Mouse (Mus musculus) forebrain, postnatal 0 days (tissue): ENCODE measurements around the gene Kcnip1. TPM values are rescaled to one million over a fixed set of nuclear protein-coding genes. Genes with fewer than 3 reads are reported as not detected.

Experiments used
- ATAC-seq: fragments of 200-750 bp; cut with Nextera tagmentation; 2 replicates; pipeline ENCODE4 v1.8.0; 2017; ENCODE audit warnings: mild to moderate bottlenecking, moderate library complexity
- DNase-seq: peaks from one replicate; pipeline ENCODE4 v3.0.0-alpha.2; 2015
- H3K27ac ChIP-seq: fragments of 300-500 bp; sonication (generic); 2 replicates; pipeline ENCODE4 v1.5.1; 2014; ENCODE audit warnings: low read depth, mild to moderate bottlenecking, antibody characterized with exemption, low read length, moderate library complexity, mixed read lengths
- H3K27me3 ChIP-seq: fragments of 300-500 bp; sonication (generic); 2 replicates; pipeline ENCODE4 v1.6.1; 2014; ENCODE audit warnings: mild to moderate bottlenecking, low read length, mixed read lengths; ENCODE audit not compliant: insufficient read depth
- H3K36me3 ChIP-seq: fragments of 300-500 bp; sonication (generic); 2 replicates; pipeline ENCODE4 v1.6.1; 2014; ENCODE audit warnings: mild to moderate bottlenecking, moderate library complexity; ENCODE audit not compliant: insufficient read depth
- H3K4me1 ChIP-seq: fragments of 300-500 bp; sonication (generic); 2 replicates; pipeline ENCODE4 v1.6.1; 2014; ENCODE audit warnings: antibody characterized with exemption; ENCODE audit not compliant: insufficient read depth
- H3K4me2 ChIP-seq: fragments of 300-500 bp; sonication (generic); 2 replicates; pipeline ENCODE4 v1.6.1; 2014; ENCODE audit warnings: low read depth, mild to moderate bottlenecking, moderate library complexity
- H3K4me3 ChIP-seq: fragments of 300-500 bp; sonication (generic); 2 replicates; pipeline ENCODE4 v1.5.1; 2014; ENCODE audit warnings: low read depth, low read length, mixed read lengths
- H3K9ac ChIP-seq: fragments of 300-500 bp; sonication (generic); 2 replicates; pipeline ENCODE4 v1.6.1; 2014; ENCODE audit warnings: mild to moderate bottlenecking
- H3K9me3 ChIP-seq: fragments of 300-500 bp; sonication (generic); 2 replicates; pipeline ENCODE4 v1.6.1; 2016; ENCODE audit warnings: low read length
- CTCF ChIP-seq: sonication (generic); IDR thresholded peaks from 2 replicates; pipeline ENCODE4 v1.5.1; 2016; ENCODE audit warnings: antibody characterized with exemption, control low read depth, low read depth
- WGBS: fragments of 180-500 bp; shearing (Covaris S2); extraction: QIAGEN DNeasy Blood & Tissue Kit; methylation state at CpG from one replicate; pipeline ENCODE4 v1.1.7; 2014; 5-methylcytosine and 5-hydroxymethylcytosine counted together
- polyA plus RNA-seq: library from polyadenylated mRNA; unstranded; fragments of >200 nt; fragmentation: Nextera tagmentation; extraction: Ambion mirVana; gene quantifications from 2 replicates; pipeline ENCODE4 v1.2.1, GENCODE M21; 2015
- total RNA-seq: library from RNA; depleted of rRNA; stranded (reverse); fragments of >200 nt; gene quantifications from 2 replicates; pipeline ENCODE4 v1.2.3, GENCODE M21; 2014

Kcnip1 gene
- total and polyA plus RNA-seq, 2 experiments from 2014 or later, result 91.0 to 92.6 TPM

- H3K4me1 ChIP-seq, result peaks cover 7% of the 10 kb centered on the region; the same call in 1 of the 2 replicates
- H3K27ac ChIP-seq, result no peak overlapping the region
- no peaks in the 10 kb centered on the region for H3K9me3 ChIP-seq
- DNase-seq, result no peak
- WGBS, result 9% methylated on average over 1 of the region's 1 CpGs
- H3K9ac ChIP-seq, result no peak overlapping the region
- no peak for ATAC-seq
- no peak for TF ChIP-seq CTCF
- H3K4me2 ChIP-seq, result no peak overlapping the region
- no peaks in the 10 kb centered on the region for H3K36me3 ChIP-seq
- H3K4me3 ChIP-seq, result no peak overlapping the region
- no peaks in the 10 kb centered on the region for H3K27me3 ChIP-seq
Observed at GRCm38 (mm10) chr11:33799933-33800332, 193.0 kb downstream of the Kcnip1 start.

- Histone ChIP-seq H3K27ac (0 out of 2 replicates have a peak overlapping the region, but pooled peaks have one; percentile 29), H3K36me3 (no peaks in the 10 kb centered on the region), H3K27me3 (no peaks in the 10 kb centered on the region), H3K9me3 (no peaks in the 10 kb centered on the region), H3K9ac (no peak overlapping the region), H3K4me2 (no peak overlapping the region), H3K4me1 (peaks cover 7% of the 10 kb centered on the region; the same call in 1 of the 2 replicates), H3K4me3 (no peak overlapping the region)
- no peak for TF ChIP-seq CTCF
- WGBS, result 32% methylated on average over 12 of the region's 12 CpGs
- ATAC-seq, result peak; percentile 57
- peak; percentile 37 for DNase-seq
Observed at GRCm38 (mm10) chr11:33798094-33798648, 194.8 kb downstream of the Kcnip1 start.

- H3K9ac ChIP-seq, result no peak overlapping the region
- WGBS, result 43% methylated on average over 5 of the region's 5 CpGs
- H3K36me3 ChIP-seq, result no peaks in the 10 kb centered on the region
- H3K9me3 ChIP-seq, result no peaks in the 10 kb centered on the region
- TF ChIP-seq CTCF, result no peak
- no peak for ATAC-seq
- H3K27ac ChIP-seq, result no peak overlapping the region
- H3K4me2 ChIP-seq, result no peak overlapping the region
- no peaks in the 10 kb centered on the region for H3K27me3 ChIP-seq
- no peak overlapping the region for H3K4me3 ChIP-seq
- no peaks in the 10 kb centered on the region for H3K4me1 ChIP-seq
- DNase-seq, result no peak
Observed at GRCm38 (mm10) chr11:33787362-33787761, 205.6 kb downstream of the Kcnip1 start.

GRCm38 (mm10) chr11:33786572-33786971 is 206.4 kb downstream of the Kcnip1 start:
- Histone ChIP-seq H3K27me3 (no peaks in the 10 kb centered on the region), H3K9ac (no peak overlapping the region), H3K9me3 (no peaks in the 10 kb centered on the region), H3K4me2 (no peak overlapping the region), H3K27ac (0 out of 2 replicates have a peak overlapping the region, but pooled peaks have one; percentile 9), H3K4me1 (peaks cover 4% of the 10 kb centered on the region; the same call in 1 of the 2 replicates), H3K4me3 (no peak overlapping the region), H3K36me3 (no peaks in the 10 kb centered on the region)
- WGBS, result 14% methylated on average over 4 of the region's 4 CpGs
- DNase-seq, result peak; percentile 54
- ATAC-seq, result peak; percentile 80
- no peak for TF ChIP-seq CTCF

GRCm38 (mm10) chr11:33781561-33781971 is 211.4 kb downstream of the Kcnip1 start:
- 7% methylated on average over 10 of the region's 10 CpGs for WGBS
- no peaks in the 10 kb centered on the region for H3K27me3 ChIP-seq
- H3K4me3 ChIP-seq, result no peak overlapping the region
- DNase-seq (peak; percentile 53), ATAC-seq (peak; percentile 44)
- no peaks in the 10 kb centered on the region for H3K36me3 ChIP-seq
- 0 out of 2 replicates have a peak overlapping the region, but pooled peaks have one; percentile 3 for H3K4me2 ChIP-seq
- no peak overlapping the region for H3K27ac ChIP-seq
- peaks cover 15% of the 10 kb centered on the region for H3K4me1 ChIP-seq
- H3K9me3 ChIP-seq, result no peaks in the 10 kb centered on the region
- TF ChIP-seq CTCF, result no peak
- 0 out of 2 replicates have a peak overlapping the region, but pooled peaks have one; percentile 31 for H3K9ac ChIP-seq

GRCm38 (mm10) chr11:33780263-33780662 is 212.7 kb downstream of the Kcnip1 start:
- no peaks in the 10 kb centered on the region for H3K36me3 ChIP-seq
- no peak for DNase-seq
- no peak overlapping the region for H3K9ac ChIP-seq
- TF ChIP-seq CTCF, result no peak
- no peak overlapping the region for H3K4me3 ChIP-seq
- H3K4me1 ChIP-seq, result peaks cover 15% of the 10 kb centered on the region
- H3K27me3 ChIP-seq, result no peaks in the 10 kb centered on the region
- H3K4me2 ChIP-seq, result no peak overlapping the region
- 55% methylated on average over 4 of the region's 4 CpGs for WGBS
- no peaks in the 10 kb centered on the region for H3K9me3 ChIP-seq
- no peak for ATAC-seq
- H3K27ac ChIP-seq, result no peak overlapping the region

- peaks cover 18% of the 10 kb centered on the region for H3K4me1 ChIP-seq
- ATAC-seq (peak; percentile 96), DNase-seq (peak; percentile 80)
- H3K27me3 ChIP-seq, result no peaks in the 10 kb centered on the region
- 18% methylated on average over 5 of the region's 5 CpGs for WGBS
- H3K27ac ChIP-seq, result peak overlapping the region; percentile 78
- no peaks in the 10 kb centered on the region for H3K36me3 ChIP-seq
- H3K4me3 ChIP-seq, result no peak overlapping the region
- TF ChIP-seq CTCF, result no peak
- H3K9ac ChIP-seq, result no peak overlapping the region
- H3K9me3 ChIP-seq, result no peaks in the 10 kb centered on the region
- H3K4me2 ChIP-seq, result no peak overlapping the region
Observed at GRCm38 (mm10) chr11:33772615-33773141, 220.3 kb downstream of the Kcnip1 start.
